Mouse (Mus musculus) CD4-positive, CD25-positive, alpha-beta regulatory T cell, adult 4 months (primary cell): Measurements from ENCODE around the gene Slc17a5. TPM values are rescaled to one million over a fixed set of nuclear protein-coding genes. Genes with fewer than 3 reads are reported as not detected.
A peak's percentile ranks its signal among the peaks of the same experiment; 100 is the strongest.
"Not testable (repeated sequence)": the region's sequence is repeated elsewhere in the genome, so short reads cannot be mapped to it uniquely, and the experiment has no call there.

ENCODE experiments used
- ATAC-seq: one replicate; pipeline ENCODE4 v1.8.0; 2017
- polyA plus RNA-seq, 2 experiments: library from polyadenylated mRNA; unstranded; fragments of 100-300 nt; shearing (Covaris generic); gene quantifications; one replicate each; pipeline ENCODE4 v1.2.1; 2017

Slc17a5 gene
- polyA plus RNA-seq, 2 experiments from 2014 or later, result 11.0 to 11.8 TPM

GRCm38 (mm10) chr9:78558586-78559214 is 29.1 kb downstream of the Slc17a5 start:
- no peak for ATAC-seq

DNA sequence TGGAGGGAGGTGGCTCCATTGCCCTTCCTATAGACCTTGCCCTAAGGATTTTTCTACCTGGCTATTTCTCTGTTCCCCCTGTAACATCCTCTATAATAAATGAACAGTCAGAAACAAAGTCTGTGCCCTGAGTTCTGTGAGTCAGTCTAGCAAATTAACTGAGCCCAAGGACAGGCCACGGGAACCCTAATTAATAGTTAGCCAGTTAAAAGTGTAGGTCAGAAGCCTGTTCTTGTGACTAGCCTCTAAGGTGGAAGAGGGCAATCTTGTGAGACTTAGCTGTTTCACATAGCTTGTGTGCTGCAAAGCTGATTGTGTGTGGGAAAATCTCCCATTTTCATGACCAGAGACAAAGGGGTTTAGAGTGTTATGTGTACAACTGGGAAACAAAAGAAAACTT is 30.8 kb downstream of the Slc17a5 start:
- no peak for ATAC-seq

- peak; percentile 90 for ATAC-seq
Measured at GRCm38 (mm10) chr9:78552984-78553383, 34.9 kb downstream of the Slc17a5 start.

- no peak for ATAC-seq
Measured at GRCm38 (mm10) chr9:78551761-78552160, 36.1 kb downstream of the Slc17a5 start.

DNA sequence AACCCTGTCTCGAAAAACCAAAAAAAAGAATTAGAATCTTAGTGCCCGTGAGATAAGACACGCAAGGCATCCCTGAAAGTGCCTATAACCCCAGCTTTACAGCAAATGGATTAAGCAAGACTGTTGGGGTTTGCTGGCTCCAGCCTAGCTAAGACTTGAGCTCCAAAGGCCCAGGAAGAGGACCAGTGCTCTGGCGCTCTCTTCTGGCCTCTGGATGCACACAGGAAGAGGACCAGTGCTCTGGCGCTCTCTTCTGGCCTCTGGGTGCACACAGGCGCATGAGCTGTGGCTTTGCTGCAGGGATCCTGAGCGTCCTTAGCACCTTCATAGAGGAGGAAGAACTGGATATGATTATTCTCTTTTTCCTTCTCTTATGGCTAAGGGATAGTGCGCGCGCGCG is 40.1 kb downstream of the Slc17a5 start:
- ATAC-seq, result no peak

- ATAC-seq, result no peak
Measured at GRCm38 (mm10) chr9:78546944-78547343, 40.9 kb downstream of the Slc17a5 start.

DNA sequence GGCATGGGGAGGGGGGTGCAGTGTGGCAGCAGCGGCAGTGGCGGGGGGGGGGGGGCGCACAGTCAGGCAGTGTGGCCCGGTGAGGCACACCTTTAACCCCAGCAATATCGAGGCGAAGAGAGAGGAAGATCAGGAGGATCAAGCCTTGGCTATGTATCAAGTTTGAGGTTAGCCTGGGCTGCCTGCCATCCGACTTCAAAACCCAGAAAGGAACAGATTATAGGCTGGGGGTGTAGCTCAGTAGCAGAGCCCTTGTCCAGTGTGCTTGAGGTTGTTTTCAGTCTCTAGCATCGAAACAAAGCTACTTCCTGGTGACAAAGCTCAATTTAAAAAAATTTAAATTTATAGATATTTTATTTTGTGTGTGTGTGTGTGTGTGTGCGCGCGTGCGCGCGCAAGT is 46.1 kb downstream of the Slc17a5 start:
- no peak for ATAC-seq

GRCm38 (mm10) chr9:78538421-78538820 is 49.4 kb downstream of the Slc17a5 start:
- ATAC-seq, result no peak

GRCm38 (mm10) chr9:78537154-78537873 is 50.5 kb downstream of the Slc17a5 start:
- ATAC-seq, result no peak

- ATAC-seq, result no peak
Measured at GRCm38 (mm10) chr9:78534606-78535005, 53.2 kb downstream of the Slc17a5 start.

DNA sequence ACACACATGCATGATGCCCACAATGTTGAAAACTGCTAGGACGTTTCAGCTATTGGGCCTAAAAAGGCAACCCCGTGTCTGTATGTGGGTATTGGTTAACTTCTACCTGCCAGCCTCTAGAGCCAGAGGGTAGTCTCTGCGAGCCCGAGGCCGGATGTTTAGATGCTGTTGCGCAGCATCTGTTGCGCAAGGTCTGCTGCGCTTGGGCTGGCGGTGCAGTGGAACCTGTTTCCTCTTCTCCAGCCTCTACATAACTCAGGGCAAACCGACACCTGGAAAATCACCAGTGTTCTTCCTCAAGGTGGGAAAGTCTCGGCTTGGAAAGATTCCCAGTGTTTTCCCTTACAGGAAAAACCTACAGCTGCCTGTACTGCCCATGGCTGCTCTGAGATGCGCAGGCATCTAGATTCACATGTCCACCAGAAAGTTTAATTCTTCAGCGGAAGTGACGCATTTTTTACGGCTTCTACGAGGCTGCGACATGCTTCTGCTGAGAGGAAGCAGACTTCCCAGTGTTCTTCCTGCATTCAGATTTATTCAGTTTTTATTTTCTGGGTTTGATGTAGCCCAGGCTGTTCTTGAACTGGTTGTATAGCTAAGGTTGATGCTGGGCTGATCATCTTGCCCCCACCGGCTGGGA is 54.4 kb downstream of the Slc17a5 start:
- ATAC-seq, result peak; percentile 85

DNA sequence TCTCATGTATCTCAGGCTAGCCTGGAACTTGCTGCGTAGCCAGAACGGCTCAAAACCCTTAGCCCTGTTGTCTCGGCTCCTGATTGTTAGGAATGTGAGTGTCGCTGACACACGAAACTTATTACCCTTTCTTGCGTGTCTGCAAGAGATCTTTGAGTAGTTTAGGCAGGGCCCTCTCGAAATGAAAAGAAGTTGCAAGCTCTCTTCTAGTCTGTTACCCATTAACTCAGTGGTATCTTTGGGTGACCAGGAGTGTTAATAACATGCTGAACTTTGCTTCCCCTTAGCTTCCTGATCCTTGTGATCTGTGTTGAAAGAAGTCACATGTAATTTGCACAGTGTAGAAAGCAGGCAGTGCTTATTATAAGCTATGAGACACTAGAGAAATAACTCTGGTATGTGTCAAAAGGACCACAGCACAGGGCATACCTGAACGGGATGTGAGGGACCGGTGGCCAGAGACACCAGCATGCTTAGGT is 55.5 kb downstream of the Slc17a5 start:
- ATAC-seq, result no peak

DNA sequence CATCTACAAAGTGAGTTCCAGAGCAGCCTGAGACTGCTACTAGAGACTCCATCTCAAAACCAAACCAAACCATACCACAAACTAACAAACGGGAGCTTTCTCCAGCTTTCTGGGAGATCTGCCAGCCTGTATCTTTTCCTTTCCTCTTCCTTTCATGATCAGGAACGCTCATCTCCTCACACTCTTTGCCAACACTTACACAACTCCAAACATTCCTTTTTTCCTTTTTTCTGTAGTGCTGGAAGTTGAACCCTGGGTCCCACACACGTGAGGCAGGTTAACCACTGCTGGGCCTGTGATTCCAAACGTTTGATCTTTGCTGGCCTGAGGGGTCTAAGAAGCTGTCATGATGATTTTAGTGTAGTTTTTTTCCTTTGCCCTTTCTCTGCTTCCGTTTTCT is 56.0 kb downstream of the Slc17a5 start:
- ATAC-seq, result no peak

DNA sequence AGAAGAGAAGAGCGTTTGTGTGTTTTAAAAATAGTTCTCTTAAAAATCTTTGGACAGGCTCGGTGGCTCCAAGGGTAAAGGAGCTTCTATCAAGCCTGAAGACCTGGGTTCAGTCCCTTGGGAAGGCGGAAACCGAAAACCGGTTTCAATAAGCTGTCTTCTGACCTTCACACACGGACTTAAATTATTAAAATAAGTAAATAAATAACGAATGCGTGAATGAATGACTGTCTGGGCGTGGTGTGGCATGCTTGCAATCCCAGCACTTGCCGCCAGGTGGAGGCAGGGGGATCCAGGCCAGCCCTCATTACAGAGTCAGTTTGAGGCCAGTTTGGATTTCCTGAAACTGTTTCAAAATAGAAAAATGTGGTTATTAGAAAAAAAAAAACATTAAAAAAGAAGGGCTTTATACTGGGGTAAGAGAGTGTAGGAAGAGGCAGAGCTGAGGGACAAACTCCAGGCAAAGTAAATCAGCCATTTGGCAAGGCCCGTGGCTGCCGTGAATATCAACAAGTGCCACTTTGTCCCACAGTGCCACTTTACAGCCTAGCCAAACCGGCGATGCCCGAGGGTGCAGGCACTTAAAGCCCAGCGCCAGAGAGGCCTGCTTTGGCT is 60.0 kb downstream of the Slc17a5 start:
- peak; percentile 79 for ATAC-seq

DNA sequence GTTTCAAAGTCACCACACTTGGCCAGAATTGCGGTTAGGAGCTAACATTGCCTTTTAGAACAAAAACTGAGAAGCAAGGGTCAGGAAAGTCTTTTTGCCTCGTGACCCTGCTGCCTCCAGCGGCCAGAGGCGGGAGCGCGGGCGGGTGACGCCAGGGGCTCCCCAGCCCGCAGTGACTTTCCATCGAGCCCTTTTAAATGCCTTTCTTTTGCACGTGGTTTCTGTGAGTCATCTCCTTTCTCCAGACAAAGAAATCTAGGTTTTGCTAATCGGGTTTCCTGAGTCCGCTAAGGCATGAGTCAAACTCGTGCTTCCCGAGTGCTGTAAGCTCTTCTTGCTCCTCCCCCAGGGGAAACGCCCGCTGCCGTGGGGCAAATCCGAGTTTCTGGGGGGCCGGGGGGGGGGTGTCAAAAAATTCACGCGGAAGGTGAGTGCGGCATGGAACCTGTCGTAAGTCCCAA is 60.5 kb downstream of the Slc17a5 start:
- peak; percentile 90 for ATAC-seq

DNA sequence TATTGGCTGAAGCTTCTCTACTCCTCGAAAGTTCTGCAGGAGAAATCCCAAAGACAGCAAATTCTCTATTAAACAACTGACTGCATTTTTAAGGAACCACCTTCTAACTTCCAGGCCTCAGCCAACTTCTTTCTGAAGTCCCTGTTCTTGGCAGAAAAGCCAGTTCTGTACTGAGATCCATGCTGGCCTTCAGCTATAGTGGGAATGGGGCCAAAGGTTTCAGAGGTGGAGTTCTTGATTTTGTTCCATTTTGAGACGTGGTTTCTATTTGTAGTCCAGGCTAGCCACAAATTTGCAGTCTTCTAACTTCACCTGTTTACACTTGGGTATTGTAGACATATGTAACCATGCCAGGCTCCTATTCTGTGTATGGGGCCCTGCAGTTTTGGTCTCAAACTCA is 61.6 kb downstream of the Slc17a5 start:
- ATAC-seq, result no peak

DNA sequence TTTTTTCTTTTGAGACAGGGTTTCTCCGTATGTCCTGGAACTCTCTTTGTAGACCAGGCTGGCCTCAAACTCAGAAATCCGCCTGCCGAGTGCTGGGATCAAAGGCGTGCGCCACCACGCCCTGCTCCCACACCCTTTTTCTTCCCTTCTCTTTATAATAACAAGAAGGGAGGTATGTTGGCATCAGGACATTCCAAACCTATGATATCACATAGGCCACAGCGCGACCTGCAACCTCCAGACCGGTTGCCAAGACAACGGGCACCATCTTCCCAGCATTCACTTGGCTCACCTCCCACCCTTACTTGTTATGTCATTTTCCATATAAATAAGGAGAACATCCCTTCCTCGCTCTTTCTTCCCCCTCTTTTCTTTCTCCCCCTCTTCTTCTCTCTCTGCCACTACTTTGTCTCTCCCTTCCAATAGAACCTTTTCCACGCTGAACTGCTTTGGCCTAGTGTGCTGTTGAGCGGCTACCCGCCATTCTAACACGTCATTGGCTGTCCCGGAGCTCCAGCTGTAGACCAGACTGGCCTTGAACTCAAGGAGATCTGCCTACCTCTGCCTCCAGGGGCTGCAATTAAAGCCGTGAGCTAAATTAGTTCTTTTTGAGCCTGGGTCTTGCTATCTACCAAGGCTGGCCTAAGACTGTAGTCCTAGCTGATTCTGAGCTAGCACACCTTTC is 62.2 kb downstream of the Slc17a5 start:
- ATAC-seq, result no peak

GRCm38 (mm10) chr9:78521689-78522088 is 66.2 kb downstream of the Slc17a5 start:
- peak; percentile 87 for ATAC-seq

DNA sequence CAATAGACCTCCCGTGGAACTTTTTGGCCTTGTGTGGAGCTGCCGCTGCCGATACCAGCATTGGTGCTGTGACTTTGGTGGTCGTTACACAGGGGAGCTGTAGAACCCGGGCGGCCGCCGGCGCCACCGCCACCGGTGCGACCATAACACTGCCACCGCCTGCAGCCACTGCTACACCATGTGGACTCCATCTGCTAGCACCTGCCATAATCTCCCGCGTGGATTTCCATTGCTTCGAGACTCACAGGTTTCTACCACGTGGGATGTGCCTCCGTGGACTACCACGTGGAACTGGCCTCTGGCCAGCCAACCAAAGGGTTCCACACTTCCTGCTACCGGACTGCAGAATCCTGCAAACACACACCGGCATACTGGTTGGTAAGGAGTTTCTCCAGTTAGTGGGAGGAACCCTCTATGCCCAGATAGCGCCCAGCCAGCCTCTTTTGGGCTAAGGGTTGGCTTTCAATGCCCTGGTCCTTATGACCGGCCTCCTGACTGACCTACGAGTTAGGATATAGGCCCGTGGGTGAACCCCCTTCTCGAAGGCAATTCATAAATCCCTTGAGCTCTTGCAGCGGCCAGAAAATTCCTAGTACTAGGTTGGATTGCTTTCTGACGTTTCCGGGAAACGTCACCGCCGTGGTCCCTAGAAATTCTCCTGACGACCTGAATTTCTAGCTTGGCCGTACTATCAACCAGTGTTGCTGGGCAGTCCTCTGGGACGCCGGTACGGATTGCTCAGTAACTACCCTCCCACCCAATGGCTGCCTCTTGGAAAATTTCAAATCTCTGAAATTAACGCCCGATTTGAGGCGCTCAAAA is 66.8 kb downstream of the Slc17a5 start:
- ATAC-seq, result peak; percentile 42

GRCm38 (mm10) chr9:78520127-78520779 is 67.6 kb downstream of the Slc17a5 start:
- ATAC-seq, result no peak

DNA sequence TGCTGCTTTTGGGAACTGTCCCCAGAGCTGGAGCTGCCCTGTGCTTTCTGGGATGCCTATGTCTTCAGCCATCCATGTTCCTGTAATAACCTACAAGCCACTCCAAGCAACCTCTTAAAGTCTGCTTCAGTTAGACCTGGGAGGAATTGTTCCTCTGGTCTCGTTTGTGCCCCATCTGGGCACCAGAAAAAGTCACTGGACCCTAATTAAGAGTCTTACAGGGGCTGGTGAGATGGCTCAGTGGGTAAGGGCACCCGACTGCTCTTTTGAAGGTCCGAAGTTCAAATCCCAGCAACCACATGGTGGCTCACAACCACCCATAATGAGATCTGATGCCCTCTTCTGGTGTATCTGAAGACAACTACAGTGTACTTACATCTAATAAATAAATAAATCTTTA is 70.6 kb downstream of the Slc17a5 start:
- ATAC-seq, result not testable (repeated sequence)
